Mouse (Mus musculus) heart, postnatal 0 days (tissue): ENCODE data around the gene Siglec1.

Experiments
- CTCF ChIP-seq: IDR thresholded peaks from 2 replicates; pipeline ENCODE4 v1.5.1; 2016; ENCODE audit warnings: antibody characterized with exemption, control low read depth, low read depth
- EP300 ChIP-seq: IDR thresholded peaks from 2 replicates; pipeline ENCODE4 v1.6.1; 2016; ENCODE audit warnings: antibody characterized with exemption, low read depth

GRCm38 (mm10) chr2:131093577-131093976, 7.0 kb upstream of the Siglec1 start:
- no peak for TF ChIP-seq CTCF
- no peak for TF ChIP-seq EP300
